Mouse (Mus musculus) liver, postnatal 0 days (tissue): ENCODE measurements around the gene Il12rb1. TPM values are rescaled to one million over a fixed set of nuclear protein-coding genes. Genes with fewer than 3 reads are reported as not detected.

Experiments used
- ATAC-seq: fragments of 200-750 bp; cut with Nextera tagmentation; 2 replicates; pipeline ENCODE4 v1.8.0; 2017; ENCODE audit warnings: mild to moderate bottlenecking, moderate library complexity
- DNase-seq: peaks from one replicate; pipeline ENCODE4 v3.0.0-alpha.2; 2016
- H3K27ac ChIP-seq: fragments of 300-500 bp; sonication (generic); 2 replicates; pipeline ENCODE4 v1.5.1; 2014; ENCODE audit warnings: antibody characterized with exemption, moderate library complexity, mild to moderate bottlenecking, low read depth
- H3K27me3 ChIP-seq: fragments of 300-500 bp; sonication (generic); 2 replicates; pipeline ENCODE4 v1.6.1; 2014; ENCODE audit warnings: low read length, control low read depth, mixed read lengths; ENCODE audit not compliant: insufficient read depth
- H3K36me3 ChIP-seq: fragments of 300-500 bp; sonication (generic); replicated peaks from 2 replicates; pipeline ENCODE4 v1.6.1; 2014; ENCODE audit warnings: mild to moderate bottlenecking, control low read depth, low read length, moderate library complexity, mixed read lengths; ENCODE audit not compliant: insufficient read depth
- H3K4me1 ChIP-seq: fragments of 300-500 bp; sonication (generic); 2 replicates; pipeline ENCODE4 v1.6.1; 2014; ENCODE audit warnings: antibody characterized with exemption, mild to moderate bottlenecking, control low read depth; ENCODE audit not compliant: insufficient read depth
- H3K4me2 ChIP-seq: fragments of 300-500 bp; sonication (generic); 2 replicates; pipeline ENCODE4 v1.6.1; 2014; ENCODE audit warnings: low read depth, mild to moderate bottlenecking, low read length, moderate library complexity, mixed read lengths
- H3K4me3 ChIP-seq: fragments of 300-500 bp; sonication (generic); 2 replicates; pipeline ENCODE4 v1.5.1; 2014; ENCODE audit warnings: low read depth, low read length
- H3K9ac ChIP-seq: fragments of 300-500 bp; sonication (generic); replicated peaks from 2 replicates; pipeline ENCODE4 v1.6.1; 2014; ENCODE audit warnings: mild to moderate bottlenecking, moderate library complexity
- H3K9me3 ChIP-seq: fragments of 300-500 bp; sonication (generic); 2 replicates; pipeline ENCODE4 v1.6.1; 2016; ENCODE audit warnings: mild to moderate bottlenecking, control low read depth, low read length, mixed read lengths
- CTCF ChIP-seq: sonication (generic); IDR thresholded peaks from 2 replicates; pipeline ENCODE4 v1.5.1; 2016; ENCODE audit warnings: antibody characterized with exemption, low read depth
- EP300 ChIP-seq: IDR thresholded peaks from 2 replicates; pipeline ENCODE4 v1.6.1; 2016; ENCODE audit warnings: antibody characterized with exemption, low read depth, mild to moderate bottlenecking
- WGBS: fragments of 180-500 bp; shearing (Covaris S2); extraction: QIAGEN DNeasy Blood & Tissue Kit; methylation state at CpG from one replicate; pipeline ENCODE4 v1.1.7; 2014; ENCODE audit not compliant: insufficient replicate concordance; 5-methylcytosine and 5-hydroxymethylcytosine counted together
- polyA plus RNA-seq: library from polyadenylated mRNA; unstranded; fragments of >200 nt; fragmentation: Nextera tagmentation; extraction: Ambion mirVana; gene quantifications from 2 replicates; pipeline ENCODE4 v1.2.1, GENCODE M21; 2015

The Il12rb1 gene
- polyA plus RNA-seq, 1 experiment from 2014 or later, result 0.25 TPM

DNA sequence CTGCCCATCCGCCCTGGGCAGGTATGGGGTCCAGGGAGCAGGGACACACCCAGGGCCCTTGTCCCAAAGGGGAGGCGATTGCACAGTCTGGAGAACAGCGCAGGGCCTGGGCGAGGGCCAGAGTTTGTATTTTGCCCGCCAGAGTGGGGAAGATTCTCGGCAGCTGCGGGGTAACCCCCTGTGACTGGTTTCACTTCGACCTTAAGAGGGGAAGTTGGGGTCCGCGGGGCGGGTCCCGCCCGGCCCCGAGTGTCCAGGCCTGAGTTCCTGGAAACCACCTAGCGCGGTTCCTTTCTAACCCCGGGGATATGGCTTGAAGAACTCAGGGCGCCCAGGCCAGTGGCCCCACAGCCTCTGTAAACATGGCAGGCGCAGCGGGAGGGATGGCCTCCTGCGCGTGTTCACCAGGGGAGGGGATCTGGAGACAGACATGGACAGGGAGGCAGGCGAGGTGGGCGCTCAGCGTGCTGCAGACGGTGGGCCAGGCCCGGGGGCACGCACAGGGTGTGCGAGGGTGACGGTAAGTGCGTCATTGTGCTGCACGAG, 39.9 kb upstream of the Il12rb1 start:
- Histone ChIP-seq H3K27me3 (no peaks in the 10 kb centered on the region), H3K4me2 (0 out of 2 replicates have a peak overlapping the region, but pooled peaks have one; percentile 9), H3K4me3 (no peak overlapping the region), H3K36me3 (peaks cover 26% of the 10 kb centered on the region), H3K4me1 (peaks cover 51% of the 10 kb centered on the region), H3K9ac (no peak overlapping the region), H3K9me3 (no peaks in the 10 kb centered on the region), H3K27ac (peak overlapping the region; percentile 66)
- DNase-seq (peak; percentile 57), ATAC-seq (no peak)
- 75% methylated on average over 32 of the region's 32 CpGs for WGBS
- TF ChIP-seq EP300 (no peak), CTCF (no peak)

DNA sequence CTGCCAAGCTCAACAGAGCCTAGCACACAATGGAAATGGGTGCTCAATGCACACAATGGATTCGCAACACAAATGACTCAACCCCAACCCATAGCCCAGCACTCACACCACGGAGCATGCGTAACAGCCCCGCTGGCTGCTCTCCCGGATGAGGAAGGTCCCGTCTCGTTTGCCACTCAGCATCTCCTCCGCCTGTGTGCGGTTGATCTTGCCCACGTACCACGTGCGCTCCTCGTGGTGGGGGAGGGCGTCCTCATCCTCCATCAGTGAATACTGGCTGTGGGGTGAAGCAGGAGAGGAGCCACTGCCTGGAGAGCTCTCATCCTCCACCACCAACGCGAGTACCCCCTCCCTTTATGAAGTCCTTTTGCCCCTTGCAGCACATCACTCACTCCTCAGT, 39.3 kb upstream of the Il12rb1 start:
- DNase-seq (no peak), ATAC-seq (no peak)
- 80% methylated on average over 16 of the region's 16 CpGs for WGBS
- H3K27ac ChIP-seq, result peak overlapping the region; percentile 66
- no peaks in the 10 kb centered on the region for H3K27me3 ChIP-seq
- peaks cover 26% of the 10 kb centered on the region for H3K36me3 ChIP-seq
- H3K4me3 ChIP-seq, result no peak overlapping the region
- TF ChIP-seq CTCF (no peak), EP300 (no peak)
- H3K9ac ChIP-seq, result no peak overlapping the region
- H3K4me1 ChIP-seq, result peaks cover 51% of the 10 kb centered on the region
- H3K9me3 ChIP-seq, result no peaks in the 10 kb centered on the region
- no peak overlapping the region for H3K4me2 ChIP-seq

DNA sequence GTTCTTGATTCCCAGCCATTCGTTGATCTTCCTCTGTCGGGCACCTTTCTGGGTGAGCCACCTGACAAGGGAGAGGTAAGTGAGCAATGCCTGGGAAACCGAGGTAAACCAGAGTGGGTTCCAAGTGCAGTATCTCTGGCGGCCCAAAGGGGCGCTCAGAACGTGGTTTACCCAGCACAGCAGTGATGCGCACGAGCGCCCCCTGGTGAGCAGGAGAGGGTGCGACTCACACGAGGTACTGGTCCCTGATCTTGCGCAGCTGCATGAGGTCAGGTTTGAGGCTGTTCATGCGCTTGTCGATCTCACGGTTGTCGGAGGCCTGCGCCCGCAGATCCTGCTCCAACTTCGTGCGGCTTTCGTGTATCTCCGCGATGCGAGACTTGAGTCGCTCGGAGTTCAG, 38.9 kb upstream of the Il12rb1 start:
- TF ChIP-seq EP300 (no peak), CTCF (peak; percentile 100)
- Histone ChIP-seq H3K27ac (0 out of 2 replicates have a peak overlapping the region, but pooled peaks have one; percentile 66), H3K4me1 (peaks cover 51% of the 10 kb centered on the region), H3K36me3 (peaks cover 26% of the 10 kb centered on the region), H3K9ac (no peak overlapping the region), H3K4me3 (no peak overlapping the region), H3K4me2 (no peak overlapping the region), H3K9me3 (no peaks in the 10 kb centered on the region), H3K27me3 (no peaks in the 10 kb centered on the region)
- WGBS, result 6% methylated on average over 24 of the region's 26 CpGs
- ATAC-seq (peak; percentile 81), DNase-seq (peak; percentile 99)

DNA sequence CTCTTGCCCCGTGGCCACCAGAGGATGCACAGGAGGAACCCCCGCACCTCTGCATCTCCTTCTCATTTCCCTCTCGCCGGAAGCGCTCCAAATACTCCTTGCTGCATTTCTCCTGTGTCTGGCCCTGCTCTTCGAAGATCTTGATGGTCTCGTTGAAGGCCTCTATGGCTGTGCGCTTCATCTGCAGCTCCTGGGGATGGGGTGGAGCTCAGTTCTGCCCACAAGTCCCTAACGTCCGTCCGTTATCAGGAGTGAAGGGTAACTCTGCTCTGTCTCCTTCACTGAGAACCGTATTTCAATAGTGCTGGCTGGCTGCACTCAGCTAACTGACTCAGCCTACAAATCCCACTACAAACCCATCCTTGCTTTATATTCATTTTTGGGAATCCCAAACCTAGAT, 38.4 kb upstream of the Il12rb1 start:
- WGBS, result 58% methylated on average over 12 of the region's 12 CpGs
- Histone ChIP-seq H3K4me3 (no peak overlapping the region), H3K9me3 (no peaks in the 10 kb centered on the region), H3K4me1 (peaks cover 48% of the 10 kb centered on the region), H3K27ac (no peak overlapping the region), H3K36me3 (peaks cover 26% of the 10 kb centered on the region), H3K4me2 (no peak overlapping the region), H3K27me3 (no peaks in the 10 kb centered on the region), H3K9ac (no peak overlapping the region)
- no peak for DNase-seq
- no peak for ATAC-seq
- TF ChIP-seq CTCF, result no peak
- TF ChIP-seq EP300, result no peak

DNA sequence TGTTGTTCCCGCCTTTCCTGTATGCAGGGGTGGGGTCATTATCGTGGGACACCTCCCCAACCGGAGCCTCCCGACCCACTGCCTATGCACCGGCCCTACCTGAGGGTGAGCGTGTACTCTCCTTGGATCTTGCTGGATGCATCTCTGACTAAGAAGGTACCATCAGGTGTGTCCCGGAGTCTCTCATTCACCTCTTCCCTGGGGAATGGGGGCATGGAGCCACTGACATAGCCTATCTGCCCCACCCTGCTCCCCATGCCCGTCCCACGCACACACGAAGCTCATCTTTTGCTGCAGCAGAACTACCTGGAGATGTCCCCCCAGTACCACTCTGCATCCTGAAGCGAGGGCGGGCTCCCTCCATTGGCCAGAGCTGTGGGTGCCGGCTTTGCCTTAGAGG, 37.5 kb upstream of the Il12rb1 start:
- TF ChIP-seq CTCF (no peak), EP300 (no peak)
- Histone ChIP-seq H3K4me3 (no peak overlapping the region), H3K36me3 (peaks cover 26% of the 10 kb centered on the region), H3K27me3 (no peaks in the 10 kb centered on the region), H3K4me2 (no peak overlapping the region), H3K9ac (no peak overlapping the region), H3K9me3 (no peaks in the 10 kb centered on the region), H3K4me1 (peaks cover 50% of the 10 kb centered on the region), H3K27ac (no peak overlapping the region)
- 89% methylated on average over 13 of the region's 13 CpGs for WGBS
- ATAC-seq (no peak), DNase-seq (no peak)

DNA sequence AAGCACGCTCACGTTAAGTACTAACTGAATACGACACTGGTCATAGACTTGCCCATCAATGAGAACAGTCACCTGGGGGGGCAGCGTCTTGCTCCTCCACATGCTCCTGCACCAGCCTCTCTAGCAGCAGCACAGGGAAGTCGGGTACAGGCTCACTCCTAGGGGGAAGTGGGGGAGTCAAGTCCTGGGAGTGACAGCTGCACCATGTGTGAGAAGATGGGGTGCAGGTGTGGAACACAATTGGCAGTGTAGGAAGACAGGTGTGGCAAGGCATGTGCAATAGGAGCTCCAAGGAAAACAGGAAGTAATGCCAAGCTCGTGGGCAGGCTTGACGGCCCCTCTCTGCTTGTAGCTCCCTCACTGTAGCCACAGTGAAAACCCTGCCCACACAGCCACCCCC, 37.0 kb upstream of the Il12rb1 start:
- Histone ChIP-seq H3K9ac (no peak overlapping the region), H3K27me3 (no peaks in the 10 kb centered on the region), H3K4me3 (no peak overlapping the region), H3K4me2 (no peak overlapping the region), H3K9me3 (no peaks in the 10 kb centered on the region), H3K36me3 (peaks cover 26% of the 10 kb centered on the region), H3K27ac (no peak overlapping the region), H3K4me1 (peaks cover 50% of the 10 kb centered on the region)
- DNase-seq (no peak), ATAC-seq (no peak)
- WGBS, result 69% methylated on average over 7 of the region's 7 CpGs
- TF ChIP-seq EP300, result no peak
- no peak for TF ChIP-seq CTCF

DNA sequence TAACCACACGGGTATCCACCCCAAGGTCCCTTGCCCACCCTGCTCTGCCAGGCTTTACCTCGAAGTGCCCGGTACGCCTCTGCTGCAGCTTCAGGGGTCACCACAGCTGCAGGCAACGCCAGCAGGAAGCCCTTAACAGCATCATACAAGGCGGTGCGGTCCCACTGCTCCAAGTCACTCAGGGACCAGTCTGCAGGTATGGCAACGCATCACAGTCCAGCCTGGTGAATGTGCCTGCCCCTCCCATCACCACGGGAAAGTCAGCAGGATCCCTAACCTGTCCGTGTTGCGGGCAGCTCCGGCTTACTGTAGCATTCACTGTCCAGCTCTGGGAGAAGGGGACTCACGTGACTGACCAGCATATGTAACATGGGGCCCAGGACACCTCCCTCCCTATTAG, 36.2 kb upstream of the Il12rb1 start:
- H3K4me1 ChIP-seq, result peaks cover 43% of the 10 kb centered on the region
- WGBS, result 91% methylated on average over 13 of the region's 13 CpGs

More for the DNA sequence above, 36.2 kb upstream of the Il12rb1 start:
- TF ChIP-seq EP300 (no peak), CTCF (no peak)
- H3K36me3 ChIP-seq, result peaks cover 26% of the 10 kb centered on the region
- no peak overlapping the region for H3K27ac ChIP-seq
- no peaks in the 10 kb centered on the region for H3K27me3 ChIP-seq
- no peaks in the 10 kb centered on the region for H3K9me3 ChIP-seq
- no peak overlapping the region for H3K4me3 ChIP-seq
- no peak overlapping the region for H3K9ac ChIP-seq
- no peak overlapping the region for H3K4me2 ChIP-seq
- DNase-seq (no peak), ATAC-seq (no peak)
